Mouse (Mus musculus) T-helper 1 cell (primary cell): Measurements from ENCODE around the gene Ccnl2.

Experiments used
- in situ Hi-C: fragments of 300-600 bp; cut with MboI, MseI; formaldehyde crosslinking; loops from one replicate; pipeline ENCODE4 v1.15.1; 2025; ENCODE audit warnings: high pct_unique_total_duplicates

Gene Ccnl2

GRCm38 (mm10) chr4:155811929-155812664 is at the start of gene Ccnl2:
Gene Ccnl2 (plus strand): TSS chr4:155812489.
- in situ Hi-C loops: no loop called here

GRCm38 (mm10) chr4:155769496-155769879 is 42.8 kb upstream of the Ccnl2 start:
- in situ Hi-C loops: no loop called here

DNA sequence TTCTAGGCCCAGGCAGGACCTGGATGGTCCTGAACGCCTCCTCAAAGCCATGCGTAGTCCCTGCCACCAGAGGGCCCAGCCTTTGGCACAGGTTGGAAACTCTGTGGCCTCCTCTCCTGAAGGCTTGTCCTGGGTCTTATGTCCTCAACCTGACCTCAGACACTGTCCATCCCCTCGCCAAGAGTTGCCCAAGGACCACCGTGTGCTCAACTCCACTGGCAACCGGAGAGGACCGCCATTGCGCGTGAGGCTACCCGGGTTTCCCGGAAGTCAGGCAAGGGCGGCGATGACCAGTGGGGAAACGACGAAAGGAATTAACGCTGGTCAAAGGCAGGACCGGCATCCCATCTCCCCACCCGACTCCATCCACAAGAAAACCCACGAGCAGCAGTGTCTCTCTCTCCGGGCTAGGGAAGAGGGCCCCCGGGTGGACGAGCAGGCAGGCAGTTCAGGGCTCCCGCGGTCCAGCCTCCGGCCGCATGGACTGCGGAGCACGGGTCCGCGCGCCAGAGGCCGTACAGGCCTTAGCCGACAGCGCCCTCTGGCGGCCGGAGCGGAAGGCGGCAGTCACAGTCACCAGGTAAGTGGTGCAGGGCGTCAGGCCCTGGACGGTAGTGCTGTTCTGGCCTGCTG is 42.3 kb upstream of the Ccnl2 start:
- in situ Hi-C loops: no loop called here

GRCm38 (mm10) chr4:155770626-155771025 is 41.7 kb upstream of the Ccnl2 start:
- in situ Hi-C loops: no loop called here

DNA sequence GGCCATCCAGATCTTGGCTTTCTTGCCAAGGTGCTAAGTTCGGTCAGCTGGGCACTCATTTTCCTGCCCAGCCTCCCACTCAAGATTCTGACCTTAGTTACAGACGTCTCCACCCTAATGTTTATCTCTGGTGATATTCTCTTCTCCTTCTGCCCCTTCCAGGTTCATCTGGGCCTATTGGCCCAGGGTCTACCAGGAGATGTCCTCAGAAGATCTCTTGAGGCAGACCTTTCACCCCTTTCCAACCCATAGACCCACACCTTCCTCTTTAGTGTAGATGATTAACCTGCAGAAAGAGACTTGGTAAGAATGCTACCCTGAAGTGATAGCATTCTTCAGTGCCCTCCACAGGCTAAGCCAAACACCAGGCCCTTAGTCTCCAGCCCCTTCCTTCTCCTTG is 40.6 kb upstream of the Ccnl2 start:
- in situ Hi-C loops: no loop called here

- in situ Hi-C loops: no loop called here
Measured at GRCm38 (mm10) chr4:155772786-155773185, 39.5 kb upstream of the Ccnl2 start.

DNA sequence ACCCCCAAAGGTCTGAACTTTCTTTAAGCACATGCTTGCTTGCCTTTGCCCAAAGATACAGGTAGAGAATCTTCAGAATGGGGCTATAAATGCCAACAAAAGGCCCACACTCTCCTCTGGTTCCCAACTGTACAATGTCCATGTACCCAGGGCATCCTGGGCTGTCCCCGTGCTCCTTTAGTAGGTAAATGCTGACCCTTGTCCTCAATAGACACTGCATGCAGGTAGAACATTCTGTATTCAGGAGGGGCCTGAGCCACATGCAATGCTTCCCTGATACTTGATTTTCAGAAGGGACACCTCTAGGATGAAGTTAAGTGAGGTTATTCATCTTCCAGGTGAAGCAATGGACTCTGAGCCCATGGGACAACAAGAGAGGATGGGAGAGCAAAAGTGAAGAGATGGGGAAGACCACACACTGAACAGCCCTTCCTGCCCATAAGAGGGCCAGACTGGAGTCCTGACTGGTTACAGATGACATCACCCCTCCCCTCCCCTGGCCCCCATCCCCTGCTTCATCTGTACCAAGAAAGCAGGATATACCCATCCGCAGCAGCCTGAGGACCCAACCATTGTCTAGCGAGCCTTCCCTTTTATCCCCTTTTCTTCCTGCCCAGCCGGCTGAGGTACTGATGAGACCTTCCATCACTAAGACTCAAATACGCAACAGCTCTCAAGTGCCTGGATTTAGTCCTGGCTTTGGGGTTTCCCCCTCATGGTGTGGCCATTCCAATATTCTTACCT is 38.8 kb upstream of the Ccnl2 start:
- in situ Hi-C loops: no loop called here

GRCm38 (mm10) chr4:155774280-155774754 is 38.0 kb upstream of the Ccnl2 start, which contains the start of gene Vwa1:
Gene Vwa1 (minus strand): TSS chr4:155774698.
- in situ Hi-C loops: no loop called here

DNA sequence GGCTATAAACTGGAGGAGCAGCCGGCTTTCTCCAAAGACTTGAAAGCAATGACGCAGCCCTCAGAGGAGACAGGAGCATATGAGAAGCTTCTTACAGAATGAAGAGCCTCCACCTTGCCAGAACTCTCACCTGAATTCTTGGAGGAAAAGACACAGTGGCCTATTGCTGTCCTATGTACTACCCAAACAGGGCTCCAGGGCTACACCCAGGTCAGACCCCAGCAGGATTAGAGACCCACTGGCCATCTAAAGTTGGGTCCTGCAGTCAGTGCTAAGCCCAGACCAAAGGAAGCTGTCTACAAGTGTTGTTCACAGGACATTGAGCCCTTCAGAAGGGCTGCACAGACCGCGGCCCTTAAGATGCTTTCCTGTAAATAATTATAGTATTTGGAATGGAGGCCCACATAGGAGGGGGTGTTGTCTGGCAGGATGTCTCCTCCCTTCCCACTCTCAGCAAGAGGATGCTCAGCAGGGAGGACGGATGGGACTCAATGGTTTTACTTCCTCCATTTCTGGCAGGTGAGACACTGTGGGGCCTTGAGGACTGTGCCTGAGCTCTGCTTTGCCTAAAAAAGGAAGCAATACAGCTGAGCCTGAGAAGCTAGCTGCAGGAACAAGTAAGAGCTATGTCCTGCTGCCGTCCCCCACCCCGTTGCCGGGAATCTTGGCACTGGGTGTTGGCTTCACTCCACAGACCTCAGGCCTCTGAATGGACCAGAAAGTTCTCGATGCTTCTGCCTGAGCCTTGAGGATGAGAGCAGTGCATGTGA is 37.1 kb upstream of the Ccnl2 start:
- in situ Hi-C loops: no loop called here

DNA sequence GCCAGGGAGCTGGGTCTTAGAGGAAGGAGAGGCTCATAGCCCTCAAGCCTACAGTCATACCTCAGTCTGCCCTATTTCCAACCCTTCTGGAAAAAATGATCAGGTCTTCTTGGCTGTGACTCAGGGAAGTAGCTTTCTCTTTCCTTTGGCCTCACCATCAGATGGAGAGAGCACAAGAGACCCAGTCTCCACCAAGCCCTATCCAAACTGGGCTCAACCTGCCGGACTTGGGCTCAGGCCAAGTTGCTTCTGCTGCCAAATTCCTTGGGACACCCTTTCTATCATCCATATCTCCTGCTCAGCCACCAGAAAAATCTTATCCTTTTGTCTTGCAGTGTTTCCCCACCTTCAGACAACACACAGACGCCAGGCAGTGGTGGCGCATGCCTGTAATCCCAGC is 36.4 kb upstream of the Ccnl2 start:
- in situ Hi-C loops: no loop called here

DNA sequence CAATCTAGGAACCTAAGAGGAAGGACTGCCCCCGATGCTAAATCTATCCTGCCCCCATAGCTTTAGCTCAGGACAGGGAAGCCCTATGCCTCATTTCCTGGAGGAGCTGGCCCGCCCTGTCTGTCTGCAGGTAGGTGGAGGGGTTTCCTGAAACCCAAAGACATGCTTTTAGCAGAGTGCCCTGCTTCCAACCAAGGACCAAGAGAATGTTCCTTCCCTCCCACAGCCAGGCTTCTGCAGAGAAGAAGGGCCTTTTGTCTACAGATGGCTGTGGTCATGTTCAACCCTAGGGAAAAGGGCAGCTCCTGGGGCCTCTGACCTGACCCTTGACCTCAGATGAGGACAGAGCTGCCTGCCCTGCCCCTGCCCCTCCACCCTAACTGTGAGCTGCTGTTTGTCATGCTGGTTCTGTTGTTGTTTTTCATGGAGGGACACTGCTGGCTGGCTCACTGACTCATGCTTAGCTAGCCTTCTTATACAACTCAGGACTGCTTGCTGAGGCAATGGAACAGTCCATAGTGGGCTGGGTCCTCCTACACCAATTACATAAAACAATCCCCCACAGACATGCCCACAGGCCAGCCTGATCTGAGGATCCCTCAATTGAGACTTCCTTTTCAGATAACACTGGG is 35.5 kb upstream of the Ccnl2 start:
- in situ Hi-C loops: no loop called here

GRCm38 (mm10) chr4:155777816-155778215 is 34.5 kb upstream of the Ccnl2 start:
- in situ Hi-C loops: no loop called here

GRCm38 (mm10) chr4:155779498-155779897 is 32.8 kb upstream of the Ccnl2 start:
- in situ Hi-C loops: no loop called here

DNA sequence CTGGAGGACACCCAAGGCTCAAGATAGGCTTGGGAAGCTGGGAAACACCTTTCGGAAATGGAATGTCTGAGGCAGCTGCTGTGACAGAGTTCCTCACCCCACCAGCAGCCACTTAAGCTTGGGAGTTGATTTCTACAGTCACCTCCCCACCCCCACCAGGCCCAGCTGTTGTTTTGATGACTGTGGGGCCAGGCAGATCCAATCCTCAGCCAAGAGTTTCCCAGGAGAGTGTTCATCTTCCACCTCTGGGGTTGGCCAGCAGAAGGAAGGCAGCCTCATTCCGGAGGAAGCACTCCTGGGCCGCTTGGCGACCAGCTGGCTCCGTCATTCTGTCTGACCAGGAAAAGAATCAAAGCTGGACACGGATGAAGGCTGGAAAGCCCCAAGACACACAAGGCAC is 31.4 kb upstream of the Ccnl2 start:
- in situ Hi-C loops: no loop called here

- in situ Hi-C loops: no loop called here
Measured at GRCm38 (mm10) chr4:155783486-155784080, 28.7 kb upstream of the Ccnl2 start.

GRCm38 (mm10) chr4:155784081-155784701 is 28.1 kb upstream of the Ccnl2 start:
- in situ Hi-C loops: no loop called here

GRCm38 (mm10) chr4:155785246-155785645 is 27.0 kb upstream of the Ccnl2 start:
- in situ Hi-C loops: loop anchor here (5.0 kb wide), 1 partner anchor 48 kb away; no protein-coding TSS in a partner anchor

GRCm38 (mm10) chr4:155785819-155786218 is 26.5 kb upstream of the Ccnl2 start, which contains the start of gene Tmem88b:
Gene Tmem88b (minus strand): TSS chr4:155785874.
- in situ Hi-C loops: loop anchor here (5.0 kb wide), 1 partner anchor 49 kb away; no protein-coding TSS in a partner anchor

DNA sequence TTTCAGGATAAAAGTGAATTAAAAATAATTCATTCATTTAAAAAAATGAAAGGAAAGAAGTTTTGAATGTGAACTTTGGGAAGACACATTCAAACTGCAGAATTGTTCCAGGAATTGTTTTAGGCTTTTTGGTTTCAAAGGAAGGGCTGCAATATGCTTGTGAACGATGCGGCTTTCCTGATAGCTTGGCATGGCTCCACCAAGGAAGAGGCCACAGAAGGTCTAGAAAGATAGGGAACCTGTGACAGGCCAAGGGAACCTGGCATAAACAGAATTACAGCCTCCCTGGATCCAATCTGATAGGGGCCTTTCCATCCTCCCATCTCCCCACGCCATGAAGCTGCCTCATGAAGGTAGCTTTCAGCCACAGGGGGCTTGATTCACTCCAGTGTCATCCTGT is 24.0 kb upstream of the Ccnl2 start:
- in situ Hi-C loops: loop anchor here (5.0 kb wide), 1 partner anchor 51 kb away; no protein-coding TSS in a partner anchor

GRCm38 (mm10) chr4:155788833-155789232 is 23.5 kb upstream of the Ccnl2 start:
- in situ Hi-C loops: loop anchor here (5.0 kb wide), 1 partner anchor 52 kb away; no protein-coding TSS in a partner anchor
